ENCODE assay signal across 29 mouse cellular contexts in the genomic region with DNA sequence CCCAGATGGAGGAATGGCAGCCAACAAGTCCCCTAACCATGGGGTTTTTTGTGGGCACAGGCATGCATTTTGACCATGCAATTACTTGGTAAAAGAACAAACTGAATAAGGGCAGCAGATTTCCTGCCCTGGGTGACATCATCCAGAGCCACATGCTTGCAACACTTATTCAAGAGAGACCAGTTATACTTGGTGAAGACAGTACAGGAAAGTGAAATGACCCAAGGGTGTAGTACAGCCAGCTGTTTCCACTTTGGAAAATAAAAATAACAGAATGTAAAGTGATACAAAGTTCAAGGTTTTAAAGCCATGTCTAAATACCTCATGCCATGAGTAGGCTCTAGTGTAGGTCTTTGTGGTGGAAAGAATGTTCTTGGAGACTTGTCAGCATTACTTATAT.
A peak's percentile ranks its signal among the peaks of the same experiment; 100 is the strongest.
DNase-seq lines count a peak whose midpoint lies in the region; ATAC-seq lines count a peak whose summit lies in the region.
"Had no signal": no experiment of that assay in that cellular context is flagged by ENCODE, and none has a peak within 500 bp of the region (broad histone marks: within the 10 kb centered on the region; RNA-seq: fewer than 3 reads in every experiment).

No protein-coding gene starts in this region.

- DNase-seq in heart, adult 11 months = peak; percentile 86
- no peak for DNase-seq in heart, embryonic 10.5 days (ENCODE audit: low spot score)
- DNase-seq in embryonic facial prominence, embryonic 14.5 days (ENCODE audit: low spot score) = peak; percentile 39
- DNase-seq in spleen, postnatal 10 days (ENCODE audit: low spot score in 2 of 2) = no peak
- no peak for DNase-seq in thymus, postnatal 4 days
- no peak for DNase-seq in gastrocnemius, postnatal 36 days
- DNase-seq: adrenal gland, postnatal 25 days; B cell, adult 2 months; cerebellum, adult 11 months; cerebellum, adult 9-11 months; gastrocnemius, postnatal 10 days; heart, postnatal 36 days; kidney, adult 18-20 months; kidney, postnatal 10 days; left cerebral cortex, postnatal 4 days; lung, adult 18-20 months; lung, postnatal 10 days; right cerebral cortex, postnatal 25 days; thymus, postnatal 36 days had no signal

- no peak overlapping the region for H3K9ac ChIP-seq in embryonic facial prominence, embryonic 14.5 days (ENCODE audit: low read depth, low read length)
- H3K9ac ChIP-seq: forebrain, embryonic 15.5 days; heart, embryonic 15.5 days; hindbrain, embryonic 14.5 days; liver, embryonic 12.5 days had no signal

- H3K27me3 ChIP-seq in heart, embryonic 10.5 days (ENCODE audit: insufficient read depth, poor library complexity, severe bottlenecking) = no peaks in the 10 kb centered on the region
- no peaks in the 10 kb centered on the region for H3K27me3 ChIP-seq in embryonic facial prominence, embryonic 14.5 days (replicated peaks; ENCODE audit: control insufficient read depth, insufficient read depth, low read length)
- H3K27me3 ChIP-seq: CH12.LX; forebrain, embryonic 15.5 days; heart, embryonic 15.5 days; liver, embryonic 12.5 days had no signal

- ATAC-seq in embryonic facial prominence, embryonic 14.5 days (ENCODE audit: low read depth) = no peak
- ATAC-seq in granulocyte monocyte progenitor cell, adult 5-6 weeks (replicated peaks; ENCODE audit: poor library complexity, severe bottlenecking) = peak; percentile 78
- ATAC-seq: activated CD4-positive, CD25-positive, alpha-beta regulatory T cell, adult 4 months; forebrain, embryonic 15.5 days; inflammation-experienced regulatory T-cells, adult 6 months; liver, embryonic 12.5 days had no signal

- H3K27ac ChIP-seq in heart, embryonic 10.5 days = no peak overlapping the region
- no peak overlapping the region for H3K27ac ChIP-seq in embryonic facial prominence, embryonic 14.5 days (replicated peaks; ENCODE audit: low read depth, low read length)
- H3K27ac ChIP-seq: forebrain, embryonic 15.5 days; heart, embryonic 15.5 days; hindbrain, embryonic 14.5 days; liver, embryonic 12.5 days had no signal

- no peaks in the 10 kb centered on the region for H3K4me1 ChIP-seq in heart, embryonic 10.5 days
- H3K4me1 ChIP-seq in embryonic facial prominence, embryonic 14.5 days (ENCODE audit: control insufficient read depth, insufficient read depth, low read length) = no peaks in the 10 kb centered on the region; the same call in 1 of the 2 replicates
- H3K4me1 ChIP-seq: forebrain, embryonic 15.5 days; liver, embryonic 12.5 days had no signal

- no peak overlapping the region for H3K4me3 ChIP-seq in heart, embryonic 10.5 days
- H3K4me3 ChIP-seq in embryonic facial prominence, embryonic 14.5 days (ENCODE audit: low read depth, low read length) = no peak overlapping the region
- H3K4me3 ChIP-seq: forebrain, embryonic 15.5 days; heart, embryonic 15.5 days; liver, embryonic 12.5 days had no signal

- no peaks in the 10 kb centered on the region for H3K9me3 ChIP-seq in heart, embryonic 10.5 days
- H3K9me3 ChIP-seq in embryonic facial prominence, embryonic 14.5 days (ENCODE audit: control insufficient read depth, low read length) = no peaks in the 10 kb centered on the region
- H3K9me3 ChIP-seq: forebrain, embryonic 15.5 days; G1E; heart, embryonic 15.5 days; liver, embryonic 12.5 days had no signal

- no peak overlapping the region for H3K4me2 ChIP-seq in embryonic facial prominence, embryonic 14.5 days (ENCODE audit: low read depth, low read length)
- H3K4me2 ChIP-seq: forebrain, embryonic 15.5 days; heart, embryonic 15.5 days; hindbrain, embryonic 14.5 days; liver, embryonic 12.5 days; midbrain, embryonic 11.5 days had no signal

- intact Hi-C loops in gastrocnemius, postnatal 36 days (cut with DNase I) = no loop called here

- no peaks in the 10 kb centered on the region for H3K36me3 ChIP-seq in heart, embryonic 10.5 days
- no peaks in the 10 kb centered on the region for H3K36me3 ChIP-seq in embryonic facial prominence, embryonic 14.5 days (ENCODE audit: control insufficient read depth, insufficient read depth, low read length)
- H3K36me3 ChIP-seq: forebrain, embryonic 15.5 days; G1E; heart, embryonic 15.5 days; liver, embryonic 12.5 days had no signal

Comparison
In these comparisons a context has a peak if more than half of its experiments do, and no peak if none do; other contexts are left out.
1. DNase-seq: peak in heart, adult 11 months (single experiment) and embryonic facial prominence, embryonic 14.5 days (single experiment); none in heart, embryonic 10.5 days (single experiment), spleen, postnatal 10 days (0 of 2), thymus, postnatal 4 days (single experiment) and gastrocnemius, postnatal 36 days (0 of 2).